Mouse (Mus musculus): Measurements from ENCODE around the gene Tnrc6b. TPM values are rescaled to one million over a fixed set of nuclear protein-coding genes. Genes with fewer than 3 reads are reported as not detected.

The Tnrc6b gene
- polyA plus RNA-seq, 1 experiment from 2014 or later: 33.5 TPM

DNA sequence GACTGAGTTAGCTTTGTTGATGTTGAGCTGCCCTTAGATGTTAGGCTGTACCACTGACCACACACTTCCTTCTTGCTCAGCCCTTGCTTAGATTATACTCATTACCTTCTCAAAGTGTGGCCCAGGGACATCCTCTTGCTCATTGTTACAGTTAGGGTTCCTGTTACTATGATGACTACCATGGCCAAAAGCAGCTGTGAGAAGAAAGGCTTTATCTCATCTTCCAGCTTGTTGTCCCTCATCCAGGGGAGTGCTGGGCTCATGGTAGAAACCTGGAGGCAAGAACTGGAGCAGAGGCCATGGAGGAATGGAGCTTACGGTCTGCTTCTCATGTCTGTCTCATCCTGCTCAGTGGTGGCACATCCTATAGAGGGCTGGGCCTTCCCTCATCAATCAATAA, 28.9 kb downstream of the Tnrc6b start:
- no peak overlapping the region for H3K9ac ChIP-seq (ENCODE audit: low read depth, low read length)
- no peak for ATAC-seq
- H3K4me3 ChIP-seq (ENCODE audit: low read depth, low read length): no peak overlapping the region
- H3K4me2 ChIP-seq (ENCODE audit: low read length): no peak overlapping the region
- H3K27ac ChIP-seq (ENCODE audit: low read length): no peak overlapping the region
- no peaks in the 10 kb centered on the region for H3K4me1 ChIP-seq (ENCODE audit: control insufficient read depth, insufficient read depth, low read length)
- H3K36me3 ChIP-seq (ENCODE audit: control insufficient read depth, insufficient read depth, low read length): no peaks in the 10 kb centered on the region
- no peaks in the 10 kb centered on the region for H3K9me3 ChIP-seq (replicated peaks; ENCODE audit: control insufficient read depth, low read length, poor library complexity, severe bottlenecking)
- WGBS: 100% methylated on average over 1 of the region's 1 CpGs
- no peaks in the 10 kb centered on the region for H3K27me3 ChIP-seq (ENCODE audit: control insufficient read depth, insufficient read depth, low read depth, low read length)

- WGBS: 92% methylated on average over 1 of the region's 1 CpGs
Observed at GRCm38 (mm10) chr15:80741836-80742235, 30.7 kb downstream of the Tnrc6b start.

GRCm38 (mm10) chr15:80742991-80743474, 31.9 kb downstream of the Tnrc6b start:
- no peaks in the 10 kb centered on the region for H3K4me1 ChIP-seq (ENCODE audit: control insufficient read depth, insufficient read depth, low read length)
- no peak overlapping the region for H3K4me3 ChIP-seq (ENCODE audit: low read depth, low read length)
- no peak overlapping the region for H3K27ac ChIP-seq (ENCODE audit: low read length)
- H3K27me3 ChIP-seq (ENCODE audit: control insufficient read depth, insufficient read depth, low read depth, low read length): no peaks in the 10 kb centered on the region
- no peak for ATAC-seq
- WGBS: 93% methylated on average over 3 of the region's 3 CpGs
- no peaks in the 10 kb centered on the region for H3K9me3 ChIP-seq (replicated peaks; ENCODE audit: control insufficient read depth, low read length, poor library complexity, severe bottlenecking)
- no peak overlapping the region for H3K9ac ChIP-seq (ENCODE audit: low read depth, low read length)
- no peaks in the 10 kb centered on the region for H3K36me3 ChIP-seq (ENCODE audit: control insufficient read depth, insufficient read depth, low read length)
- H3K4me2 ChIP-seq (ENCODE audit: low read length): no peak overlapping the region

More at GRCm38 (mm10) chr15:80741836-80742235, 30.7 kb downstream of the Tnrc6b start:
- Histone ChIP-seq H3K36me3 (ENCODE audit: control insufficient read depth, insufficient read depth, low read length) (no peaks in the 10 kb centered on the region), H3K27ac (ENCODE audit: low read length) (no peak overlapping the region), H3K9ac (ENCODE audit: low read depth, low read length) (no peak overlapping the region), H3K4me1 (ENCODE audit: control insufficient read depth, insufficient read depth, low read length) (no peaks in the 10 kb centered on the region), H3K27me3 (ENCODE audit: control insufficient read depth, insufficient read depth, low read depth, low read length) (no peaks in the 10 kb centered on the region), H3K4me2 (ENCODE audit: low read length) (no peak overlapping the region), H3K9me3 (replicated peaks; ENCODE audit: control insufficient read depth, low read length, poor library complexity, severe bottlenecking) (no peaks in the 10 kb centered on the region), H3K4me3 (ENCODE audit: low read depth, low read length) (no peak overlapping the region)
- no peak for ATAC-seq

GRCm38 (mm10) chr15:80743606-80744005, 32.5 kb downstream of the Tnrc6b start:
- H3K9ac ChIP-seq (ENCODE audit: low read depth, low read length): no peak overlapping the region
- H3K27me3 ChIP-seq (ENCODE audit: control insufficient read depth, insufficient read depth, low read depth, low read length): no peaks in the 10 kb centered on the region
- 92% methylated on average over 7 of the region's 7 CpGs for WGBS
- H3K4me1 ChIP-seq (ENCODE audit: control insufficient read depth, insufficient read depth, low read length): no peaks in the 10 kb centered on the region
- no peak for ATAC-seq
- H3K4me3 ChIP-seq (ENCODE audit: low read depth, low read length): no peak overlapping the region
- H3K4me2 ChIP-seq (ENCODE audit: low read length): no peak overlapping the region
- H3K36me3 ChIP-seq (ENCODE audit: control insufficient read depth, insufficient read depth, low read length): no peaks in the 10 kb centered on the region
- no peaks in the 10 kb centered on the region for H3K9me3 ChIP-seq (replicated peaks; ENCODE audit: control insufficient read depth, low read length, poor library complexity, severe bottlenecking)
- H3K27ac ChIP-seq (ENCODE audit: low read length): no peak overlapping the region

DNA sequence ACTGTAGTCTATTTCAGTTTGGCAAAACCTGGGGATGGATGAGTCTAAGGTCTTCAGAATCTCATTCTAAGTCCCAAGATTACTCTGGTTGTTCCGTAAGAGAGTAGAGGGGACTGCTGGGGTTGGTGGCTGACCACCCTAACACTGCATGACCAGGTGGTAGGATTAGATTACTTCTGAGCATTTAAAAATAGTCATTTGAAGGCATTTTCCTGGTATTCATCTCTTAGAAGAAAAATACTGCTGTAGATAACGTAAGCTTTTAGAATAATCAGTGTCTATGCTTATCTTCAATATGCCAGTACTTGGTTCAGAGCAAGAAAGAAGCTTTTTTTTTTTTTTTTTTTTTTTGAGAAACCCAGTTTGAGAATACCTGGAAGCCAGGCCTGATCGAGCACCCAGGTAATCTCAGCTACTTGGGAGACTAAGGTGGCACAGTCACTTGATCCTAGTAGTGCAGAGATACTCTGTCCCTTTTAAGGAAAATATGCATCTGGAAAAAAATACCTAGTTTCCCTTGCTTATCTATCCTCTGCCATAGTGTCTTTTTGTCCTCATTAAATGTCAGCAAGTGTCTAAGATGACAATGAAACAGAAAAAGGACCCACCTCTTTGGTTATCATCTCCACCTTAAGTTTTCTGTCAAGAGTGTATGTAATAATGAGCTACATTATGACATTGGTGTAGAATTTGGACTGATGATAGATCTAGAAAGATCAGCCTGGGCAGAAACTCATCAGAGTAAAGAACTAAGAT, 33.7 kb downstream of the Tnrc6b start:
- ATAC-seq: no peak
- Histone ChIP-seq H3K4me1 (ENCODE audit: control insufficient read depth, insufficient read depth, low read length) (no peaks in the 10 kb centered on the region), H3K36me3 (ENCODE audit: control insufficient read depth, insufficient read depth, low read length) (no peaks in the 10 kb centered on the region), H3K9ac (ENCODE audit: low read depth, low read length) (no peak overlapping the region), H3K27me3 (ENCODE audit: control insufficient read depth, insufficient read depth, low read depth, low read length) (no peaks in the 10 kb centered on the region), H3K9me3 (replicated peaks; ENCODE audit: control insufficient read depth, low read length, poor library complexity, severe bottlenecking) (no peaks in the 10 kb centered on the region), H3K27ac (ENCODE audit: low read length) (no peak overlapping the region), H3K4me3 (ENCODE audit: low read depth, low read length) (no peak overlapping the region), H3K4me2 (ENCODE audit: low read length) (no peak overlapping the region)
- 84% methylated on average over 3 of the region's 3 CpGs for WGBS

GRCm38 (mm10) chr15:80748979-80749378, 37.9 kb downstream of the Tnrc6b start:
- Histone ChIP-seq H3K4me2 (ENCODE audit: low read length) (no peak overlapping the region), H3K27ac (ENCODE audit: low read length) (no peak overlapping the region), H3K9ac (ENCODE audit: low read depth, low read length) (no peak overlapping the region), H3K36me3 (ENCODE audit: control insufficient read depth, insufficient read depth, low read length) (no peaks in the 10 kb centered on the region), H3K4me1 (ENCODE audit: control insufficient read depth, insufficient read depth, low read length) (no peaks in the 10 kb centered on the region), H3K27me3 (ENCODE audit: control insufficient read depth, insufficient read depth, low read depth, low read length) (no peaks in the 10 kb centered on the region), H3K4me3 (ENCODE audit: low read depth, low read length) (no peak overlapping the region), H3K9me3 (replicated peaks; ENCODE audit: control insufficient read depth, low read length, poor library complexity, severe bottlenecking) (no peaks in the 10 kb centered on the region)
- WGBS: 79% methylated on average over 5 of the region's 5 CpGs
- ATAC-seq: no peak

- no peak overlapping the region for H3K9ac ChIP-seq (ENCODE audit: low read depth, low read length)
- H3K9me3 ChIP-seq (replicated peaks; ENCODE audit: control insufficient read depth, low read length, poor library complexity, severe bottlenecking): no peaks in the 10 kb centered on the region
- H3K4me2 ChIP-seq (ENCODE audit: low read length): no peak overlapping the region
- H3K27ac ChIP-seq (ENCODE audit: low read length): peak overlapping the region; percentile 39
- ATAC-seq: no peak
- no peaks in the 10 kb centered on the region for H3K4me1 ChIP-seq (ENCODE audit: control insufficient read depth, insufficient read depth, low read length)
- WGBS: 59% methylated on average over 6 of the region's 6 CpGs
- H3K36me3 ChIP-seq (ENCODE audit: control insufficient read depth, insufficient read depth, low read length): no peaks in the 10 kb centered on the region
- no peak overlapping the region for H3K4me3 ChIP-seq (ENCODE audit: low read depth, low read length)
- H3K27me3 ChIP-seq (ENCODE audit: control insufficient read depth, insufficient read depth, low read depth, low read length): no peaks in the 10 kb centered on the region
Observed at GRCm38 (mm10) chr15:80753351-80753750, 42.2 kb downstream of the Tnrc6b start.

- Histone ChIP-seq H3K4me1 (ENCODE audit: control insufficient read depth, insufficient read depth, low read length) (no peaks in the 10 kb centered on the region), H3K9ac (ENCODE audit: low read depth, low read length) (no peak overlapping the region), H3K9me3 (replicated peaks; ENCODE audit: control insufficient read depth, low read length, poor library complexity, severe bottlenecking) (no peaks in the 10 kb centered on the region), H3K27ac (ENCODE audit: low read length) (no peak overlapping the region), H3K36me3 (ENCODE audit: control insufficient read depth, insufficient read depth, low read length) (no peaks in the 10 kb centered on the region), H3K27me3 (ENCODE audit: control insufficient read depth, insufficient read depth, low read depth, low read length) (no peaks in the 10 kb centered on the region), H3K4me2 (ENCODE audit: low read length) (no peak overlapping the region), H3K4me3 (ENCODE audit: low read depth, low read length) (no peak overlapping the region)
- ATAC-seq: no peak
- WGBS: 93% methylated on average over 1 of the region's 1 CpGs
Observed at GRCm38 (mm10) chr15:80754103-80754502, 43.0 kb downstream of the Tnrc6b start.

DNA sequence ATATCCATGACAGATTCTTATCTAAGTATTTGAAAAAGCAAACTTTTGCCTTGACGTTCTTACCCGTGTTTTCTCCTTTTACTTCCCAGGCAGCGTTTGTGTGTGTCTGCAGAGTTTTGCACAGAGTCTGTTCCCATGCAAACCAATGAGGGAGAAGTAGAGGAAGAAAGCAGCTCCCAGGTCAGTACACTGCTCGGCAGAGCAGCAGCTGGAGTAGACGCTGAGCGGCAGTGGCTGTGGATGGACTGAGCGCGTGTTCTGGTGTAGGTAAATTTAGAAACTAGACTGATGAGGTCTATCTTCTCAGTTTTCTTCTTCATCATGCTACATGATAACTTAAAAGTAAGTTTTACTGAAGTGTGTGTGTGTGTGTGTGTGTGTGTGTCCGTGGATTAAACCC, 48.3 kb downstream of the Tnrc6b start:
- 95% methylated on average over 9 of the region's 9 CpGs for WGBS
- Histone ChIP-seq H3K4me3 (ENCODE audit: low read depth, low read length) (no peak overlapping the region), H3K4me2 (ENCODE audit: low read length) (no peak overlapping the region), H3K27me3 (ENCODE audit: control insufficient read depth, insufficient read depth, low read depth, low read length) (no peaks in the 10 kb centered on the region), H3K36me3 (ENCODE audit: control insufficient read depth, insufficient read depth, low read length) (no peaks in the 10 kb centered on the region), H3K27ac (ENCODE audit: low read length) (no peak overlapping the region), H3K9me3 (replicated peaks; ENCODE audit: control insufficient read depth, low read length, poor library complexity, severe bottlenecking) (no peaks in the 10 kb centered on the region), H3K4me1 (ENCODE audit: control insufficient read depth, insufficient read depth, low read length) (no peaks in the 10 kb centered on the region), H3K9ac (ENCODE audit: low read depth, low read length) (no peak overlapping the region)
- no peak for ATAC-seq

Data from midbrain, embryonic 16.5 days (tissue).